Mouse (Mus musculus) heart, embryonic 12.5 days (tissue): ENCODE measurements around the gene Yes1. TPM values are rescaled to one million over a fixed set of nuclear protein-coding genes. Genes with fewer than 3 reads are reported as not detected.
A peak's percentile ranks its signal among the peaks of the same experiment; 100 is the strongest.
"Not testable (repeated sequence)": the region's sequence is repeated elsewhere in the genome, so short reads cannot be mapped to it uniquely, and the experiment has no call there.

Source experiments
- ATAC-seq: fragments of 200-750 bp; cut with Nextera tagmentation; 2 replicates; pipeline ENCODE4 v1.8.0; 2017; ENCODE audit warnings: moderate TSS enrichment, moderate library complexity; ENCODE audit not compliant: insufficient number of reproducible peaks, low FRiP score
- H3K27ac ChIP-seq: fragments of 300-500 bp; sonication (generic); 2 replicates; pipeline ENCODE4 v1.5.1; 2016; ENCODE audit warnings: mild to moderate bottlenecking, moderate library complexity; ENCODE audit not compliant: poor library complexity, severe bottlenecking
- H3K27me3 ChIP-seq: fragments of 300-500 bp; sonication (generic); replicated peaks from 2 replicates; pipeline ENCODE4 v1.6.1; 2016; ENCODE audit warnings: mild to moderate bottlenecking, moderate library complexity
- H3K36me3 ChIP-seq: fragments of 300-500 bp; sonication (generic); 2 replicates; pipeline ENCODE4 v1.6.1; 2016; ENCODE audit warnings: mild to moderate bottlenecking, moderate library complexity
- H3K4me1 ChIP-seq: fragments of 300-500 bp; sonication (generic); replicated peaks from 2 replicates; pipeline ENCODE4 v1.6.1; 2016; ENCODE audit warnings: mild to moderate bottlenecking
- H3K4me2 ChIP-seq: fragments of 300-500 bp; sonication (generic); 2 replicates; pipeline ENCODE4 v1.6.1; 2016; ENCODE audit warnings: mild to moderate bottlenecking, moderate library complexity
- H3K4me3 ChIP-seq: fragments of 300-500 bp; sonication (generic); 2 replicates; pipeline ENCODE4 v1.5.1; 2016; ENCODE audit warnings: mild to moderate bottlenecking
- H3K9ac ChIP-seq: fragments of 300-500 bp; sonication (generic); 2 replicates; pipeline ENCODE4 v1.6.1; 2016; ENCODE audit warnings: mild to moderate bottlenecking, moderate library complexity
- H3K9me3 ChIP-seq: fragments of 300-500 bp; sonication (generic); replicated peaks from 2 replicates; pipeline ENCODE4 v1.6.1; 2016; ENCODE audit warnings: mild to moderate bottlenecking, moderate library complexity
- WGBS: fragments of 180-500 bp; shearing (Covaris S2); methylation state at CpG from one replicate; pipeline ENCODE4 v1.1.7; 2016; 5-methylcytosine and 5-hydroxymethylcytosine counted together
- polyA plus RNA-seq: library from polyadenylated mRNA; unstranded; fragments of >200 nt; fragmentation: Nextera tagmentation; extraction: Ambion mirVana; gene quantifications from 2 replicates; pipeline ENCODE4 v1.2.1, GENCODE M21; 2016

The Yes1 gene
- polyA plus RNA-seq, 1 experiment from 2014 or later, result 32.0 TPM

DNA sequence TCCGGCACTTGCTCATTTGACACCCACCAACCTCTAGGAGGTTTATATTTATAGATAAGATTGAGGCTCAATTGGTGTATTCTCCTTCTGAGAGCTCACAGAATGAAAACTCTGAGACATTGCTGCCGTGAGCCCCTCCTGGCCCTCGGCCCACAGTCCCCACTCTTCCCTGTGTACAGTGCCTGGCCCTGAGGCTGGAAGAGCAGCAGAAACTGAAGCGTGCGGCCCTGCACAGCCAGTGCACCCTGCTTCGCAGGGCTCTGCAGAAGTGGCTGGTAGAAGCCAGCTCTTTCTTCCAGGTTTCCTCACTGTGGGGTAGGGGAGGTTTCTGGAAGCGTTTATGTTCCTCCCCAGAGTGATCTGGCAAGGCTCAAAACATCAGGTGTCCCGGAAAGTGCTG, 111.7 kb downstream of the Yes1 start:
- H3K36me3 ChIP-seq, H3K9ac ChIP-seq, H3K27me3 ChIP-seq, H3K9me3 ChIP-seq, H3K4me1 ChIP-seq, H3K4me2 ChIP-seq, H3K27ac ChIP-seq, H3K4me3 ChIP-seq, ATAC-seq: not testable (repeated sequence)
- 77% methylated on average over 8 of the region's 8 CpGs for WGBS

DNA sequence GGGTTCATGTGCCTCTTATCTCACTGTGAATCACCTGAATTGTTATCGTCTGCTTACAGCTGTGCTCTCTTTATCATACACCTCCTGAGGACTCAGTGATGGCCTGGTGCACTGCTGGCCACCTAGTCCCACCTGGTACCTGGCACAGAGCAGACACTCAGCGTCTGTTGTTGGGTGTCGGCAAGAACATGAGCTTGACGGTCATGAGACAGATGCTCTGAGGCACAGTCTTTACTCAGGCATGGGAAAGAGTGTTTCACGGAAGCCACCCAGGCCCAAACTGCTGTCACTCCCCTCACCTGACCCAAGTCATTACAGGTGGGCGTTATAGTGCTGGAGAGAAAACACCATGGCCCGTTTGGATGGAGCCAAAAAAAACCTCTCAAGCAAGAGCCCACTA, 113.0 kb downstream of the Yes1 start:
- Histone ChIP-seq H3K9me3 (no peaks in the 10 kb centered on the region), H3K4me2 (no peak overlapping the region), H3K36me3 (no peaks in the 10 kb centered on the region), H3K27me3 (no peaks in the 10 kb centered on the region), H3K4me3 (no peak overlapping the region), H3K4me1 (peaks cover 2% of the 10 kb centered on the region; the same call in 1 of the 2 replicates), H3K27ac (no peak overlapping the region), H3K9ac (no peak overlapping the region)
- 85% methylated on average over 7 of the region's 7 CpGs for WGBS
- ATAC-seq, result no peak

- not testable (repeated sequence) for H3K27me3 ChIP-seq, H3K4me2 ChIP-seq, ATAC-seq, H3K4me3 ChIP-seq, H3K9ac ChIP-seq, H3K9me3 ChIP-seq, H3K36me3 ChIP-seq, H3K4me1 ChIP-seq, H3K27ac ChIP-seq
- WGBS, result 77% methylated on average over 3 of the region's 3 CpGs
Observed at GRCm38 (mm10) chr5:32725397-32725796, 114.4 kb downstream of the Yes1 start.

DNA sequence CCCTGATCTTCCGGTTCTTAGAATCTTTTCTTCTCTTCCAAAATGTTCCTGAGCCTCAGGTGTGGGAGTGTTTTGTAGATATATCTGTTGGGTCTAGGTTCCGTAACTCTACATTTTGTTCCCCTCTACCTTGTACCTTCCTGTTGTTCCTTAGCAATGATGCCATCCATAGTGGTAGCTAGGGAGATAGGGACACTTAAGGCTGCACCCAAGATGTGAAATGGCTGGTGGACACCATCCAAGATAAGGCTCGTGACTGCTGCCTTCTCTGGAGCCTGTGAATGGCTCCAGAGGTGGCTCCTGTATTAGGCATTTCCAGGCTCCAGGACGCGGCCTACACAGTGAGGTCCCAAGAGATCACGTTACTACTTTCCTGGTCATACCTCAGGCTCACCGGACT, 117.3 kb downstream of the Yes1 start:
- Histone ChIP-seq H3K9ac (no peak overlapping the region), H3K27me3 (no peaks in the 10 kb centered on the region), H3K36me3 (peaks cover 2% of the 10 kb centered on the region), H3K4me2 (no peak overlapping the region), H3K9me3 (no peaks in the 10 kb centered on the region), H3K27ac (no peak overlapping the region), H3K4me1 (no peaks in the 10 kb centered on the region), H3K4me3 (no peak overlapping the region)
- 78% methylated on average over 7 of the region's 7 CpGs for WGBS
- no peak for ATAC-seq

DNA sequence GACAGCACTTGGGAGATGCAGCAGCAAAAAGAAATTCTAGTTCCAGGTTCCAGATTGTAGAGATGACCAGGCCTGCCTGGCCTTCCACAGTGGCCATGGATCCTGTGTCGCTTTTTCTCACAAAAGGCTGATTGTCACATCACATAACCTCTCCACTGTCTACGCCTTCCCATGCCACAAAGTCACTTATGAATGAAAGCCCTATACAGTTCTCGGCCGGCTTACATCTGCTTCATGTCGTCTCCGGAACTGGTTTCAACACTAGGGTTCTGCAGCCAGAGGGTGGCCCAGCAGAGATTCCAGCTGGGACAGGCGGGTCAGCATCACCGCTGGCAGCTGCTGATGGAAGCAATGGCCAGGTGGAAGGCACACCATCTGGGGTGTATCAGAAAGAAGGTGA, 117.9 kb downstream of the Yes1 start:
- Histone ChIP-seq H3K27ac (no peak overlapping the region), H3K27me3 (no peaks in the 10 kb centered on the region), H3K36me3 (peaks cover 7% of the 10 kb centered on the region), H3K9ac (no peak overlapping the region), H3K4me2 (no peak overlapping the region), H3K4me3 (no peak overlapping the region), H3K4me1 (no peaks in the 10 kb centered on the region), H3K9me3 (no peaks in the 10 kb centered on the region)
- 69% methylated on average over 8 of the region's 8 CpGs for WGBS
- 0 out of 2 replicates have a peak, but pooled peaks have one; percentile 22 for ATAC-seq

DNA sequence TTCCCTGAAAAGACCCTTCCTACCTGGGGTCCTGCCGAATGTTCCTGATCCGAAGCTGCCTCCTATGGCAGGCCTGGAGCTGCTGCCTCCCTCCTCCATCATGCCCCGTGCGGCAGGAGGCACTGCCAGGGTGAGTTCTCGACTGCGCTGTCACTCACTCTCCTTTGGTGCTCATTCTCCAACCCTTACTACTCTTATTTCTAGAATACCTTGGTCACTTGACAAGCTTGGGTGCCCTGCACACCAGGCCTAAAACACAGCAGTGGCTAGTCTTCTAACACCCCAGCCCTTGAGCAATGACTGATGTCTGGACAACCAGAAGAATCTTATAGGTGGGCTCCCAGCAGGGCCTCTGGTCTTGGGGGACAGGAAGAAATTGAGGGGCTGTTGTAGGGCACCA, 122.9 kb downstream of the Yes1 start:
- not testable (repeated sequence) for H3K27me3 ChIP-seq, H3K9ac ChIP-seq, H3K27ac ChIP-seq, H3K4me3 ChIP-seq, H3K9me3 ChIP-seq, H3K4me1 ChIP-seq, H3K4me2 ChIP-seq
- peak; percentile 67; the same call in 1 of the 2 replicates for ATAC-seq
- WGBS, result 95% methylated on average over 6 of the region's 6 CpGs
- H3K36me3 ChIP-seq, result peaks cover 45% of the 10 kb centered on the region

- WGBS, result 88% methylated on average over 6 of the region's 6 CpGs
- no peak for ATAC-seq
- H3K4me2 ChIP-seq, result no peak overlapping the region
- H3K27ac ChIP-seq, result no peak overlapping the region
- no peaks in the 10 kb centered on the region for H3K27me3 ChIP-seq
- no peak overlapping the region for H3K4me3 ChIP-seq
- peaks cover 47% of the 10 kb centered on the region for H3K36me3 ChIP-seq
- no peaks in the 10 kb centered on the region for H3K9me3 ChIP-seq
- H3K4me1 ChIP-seq, result no peaks in the 10 kb centered on the region
- no peak overlapping the region for H3K9ac ChIP-seq
Observed at GRCm38 (mm10) chr5:32735779-32736178, 124.8 kb downstream of the Yes1 start.

Other genes with a start within 250 kb of the Yes1 start
- 283 and 290 TPM in 2 replicates for gene Ppp1cb, start 152.3 kb upstream of the Yes1 start, polyA plus RNA-seq
- gene Pisd, start 174.5 kb downstream of the Yes1 start, polyA plus RNA-seq, result 47.7 and 49.3 TPM in 2 replicates
- not detected in 2 replicates for gene Gm20671, start 215.9 kb downstream of the Yes1 start, polyA plus RNA-seq
- gene Prr14l, start 243.1 kb downstream of the Yes1 start, polyA plus RNA-seq, result 11.8 and 18.4 TPM in 2 replicates